Mouse (Mus musculus) megakaryocyte, embryonic 14.5 days (primary cell): ENCODE results near the gene Dazap1.

Source experiments
- FLI1 ChIP-seq: IDR thresholded peaks from 2 replicates; pipeline ENCODE4 v1.6.1; 2012; ENCODE audit warnings: low read length, inconsistent platforms, mixed read lengths
- GATA1 ChIP-seq: IDR thresholded peaks from 3 replicates; pipeline ENCODE4 v1.6.1; 2012; ENCODE audit warnings: mixed read lengths, low read length, inconsistent platforms, borderline replicate concordance

DNA sequence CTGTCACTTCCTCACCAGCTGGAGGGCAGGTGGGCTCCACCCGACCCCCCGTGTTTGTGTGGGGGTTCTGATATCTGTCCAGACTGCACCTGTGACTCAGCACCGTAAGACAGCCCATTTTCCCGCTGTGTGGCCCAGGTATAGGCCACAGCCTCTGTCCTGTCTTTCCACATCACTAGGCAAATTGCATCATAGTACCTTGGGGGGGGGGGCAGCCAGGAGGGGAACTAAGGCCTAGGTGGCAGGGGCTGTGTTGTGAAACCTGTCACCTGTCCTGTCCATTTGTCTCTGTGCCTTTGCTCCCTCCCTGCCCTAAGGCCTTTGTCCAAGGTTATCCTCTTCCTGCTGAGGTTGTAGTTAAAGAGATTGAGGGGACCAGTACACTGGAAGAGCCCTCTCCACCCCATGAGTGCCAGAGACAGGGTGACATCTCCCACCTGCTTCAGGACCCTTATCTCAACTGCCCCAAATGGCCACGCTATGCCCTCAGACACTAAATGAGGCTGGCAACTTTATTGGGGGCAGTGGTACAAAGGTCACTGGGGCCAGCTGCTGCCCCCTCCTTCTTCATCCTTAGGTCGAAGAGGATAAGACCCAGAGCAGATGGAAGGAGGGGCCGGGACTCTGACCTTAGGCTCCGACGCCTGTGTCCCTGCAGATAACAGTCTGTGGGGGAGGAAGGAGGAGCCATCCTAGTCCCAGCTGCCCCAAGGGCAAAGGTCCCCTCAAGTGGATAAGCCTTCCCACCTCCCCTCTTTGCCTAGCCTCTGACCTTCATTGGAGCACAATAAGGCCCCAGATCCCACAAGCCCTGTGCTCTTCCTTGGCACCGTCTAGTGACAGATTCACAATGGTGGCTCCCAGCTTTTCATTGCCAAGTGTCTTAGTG is 70.6 kb downstream of the Dazap1 start:
- TF ChIP-seq GATA1 (no peak), FLI1 (no peak)
